Mouse (Mus musculus) forebrain, embryonic 13.5 days (tissue): ENCODE data around the gene Srarp. TPM values are rescaled to one million over a fixed set of nuclear protein-coding genes. Genes with fewer than 3 reads are reported as not detected.

Experiments
- ATAC-seq: fragments of 200-750 bp; cut with Nextera tagmentation; 2 replicates; pipeline ENCODE4 v1.8.0; 2017
- H3K27ac ChIP-seq: fragments of 300-500 bp; sonication (generic); 2 replicates; pipeline ENCODE4 v1.5.1; 2015; ENCODE audit warnings: inconsistent platforms, mild to moderate bottlenecking, moderate library complexity
- H3K27me3 ChIP-seq: fragments of 300-500 bp; sonication (generic); 2 replicates; pipeline ENCODE4 v1.6.1; 2015; ENCODE audit warnings: mild to moderate bottlenecking, inconsistent platforms
- H3K36me3 ChIP-seq: fragments of 300-500 bp; sonication (generic); 2 replicates; pipeline ENCODE4 v1.6.1; 2015; ENCODE audit warnings: mild to moderate bottlenecking, inconsistent platforms; ENCODE audit not compliant: poor library complexity, severe bottlenecking
- H3K4me1 ChIP-seq: fragments of 300-500 bp; sonication (generic); 2 replicates; pipeline ENCODE4 v1.6.1; 2015; ENCODE audit warnings: inconsistent platforms
- H3K4me2 ChIP-seq: fragments of 300-500 bp; sonication (generic); 2 replicates; pipeline ENCODE4 v1.6.1; 2015; ENCODE audit warnings: inconsistent platforms, mild to moderate bottlenecking, moderate library complexity
- H3K4me3 ChIP-seq: fragments of 300-500 bp; sonication (generic); 2 replicates; pipeline ENCODE4 v1.5.1; 2015; ENCODE audit warnings: mild to moderate bottlenecking, inconsistent platforms
- H3K9ac ChIP-seq: fragments of 300-500 bp; sonication (generic); 2 replicates; pipeline ENCODE4 v1.6.1; 2015; ENCODE audit warnings: mild to moderate bottlenecking, inconsistent platforms
- H3K9me3 ChIP-seq: fragments of 300-500 bp; sonication (generic); replicated peaks from 2 replicates; pipeline ENCODE4 v1.6.1; 2016; ENCODE audit warnings: inconsistent platforms
- WGBS: fragments of 180-500 bp; shearing (Covaris S2); methylation state at CpG from one replicate; pipeline ENCODE4 v1.1.7; 2015; 5-methylcytosine and 5-hydroxymethylcytosine counted together
- polyA plus RNA-seq: library from polyadenylated mRNA; unstranded; fragments of >200 nt; fragmentation: Nextera tagmentation; extraction: Ambion mirVana; gene quantifications from 2 replicates; pipeline ENCODE4 v1.2.1, GENCODE M21; 2015

Gene Srarp
- polyA plus RNA-seq, 1 experiment from 2014 or later, result not detected

DNA sequence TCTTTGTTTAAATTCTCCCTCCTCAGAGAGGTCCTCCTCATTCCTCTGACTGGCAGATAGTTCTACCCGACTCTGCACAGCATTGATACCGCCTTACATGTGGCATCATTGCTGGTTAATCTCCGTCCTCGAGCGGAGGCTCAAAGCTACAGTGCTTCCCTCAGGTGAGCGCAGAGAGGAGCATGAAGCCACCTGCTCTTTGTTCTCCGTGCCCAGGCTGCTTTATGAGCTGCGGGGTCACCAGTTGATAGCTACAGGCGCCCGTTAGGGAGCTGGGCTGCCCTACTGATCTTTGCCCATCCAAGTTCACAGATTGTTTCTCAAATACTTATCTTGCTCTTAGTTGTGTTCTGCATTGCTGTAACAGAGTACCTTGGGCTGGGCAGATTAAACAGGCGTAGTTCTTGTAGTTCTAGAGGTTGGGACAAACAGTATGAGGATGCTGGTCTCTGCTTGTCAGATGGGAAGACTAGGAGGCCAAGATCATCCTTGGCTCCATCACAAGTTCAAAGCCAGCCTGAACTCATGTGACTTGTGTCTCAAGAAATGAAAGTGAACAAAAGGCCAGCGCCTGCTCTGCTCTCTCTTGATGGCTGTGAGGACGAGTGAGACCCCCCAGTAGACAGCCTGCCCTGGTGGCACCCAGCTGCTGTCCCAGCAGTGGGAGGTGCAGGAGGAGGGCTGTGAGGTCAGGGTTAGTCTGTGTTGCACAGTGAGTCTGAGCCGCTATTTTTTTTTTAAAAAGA is 20.5 kb upstream of the Srarp start:
- Histone ChIP-seq H3K4me2 (no peak overlapping the region), H3K4me3 (no peak overlapping the region), H3K4me1 (peaks cover 30% of the 10 kb centered on the region), H3K9me3 (no peaks in the 10 kb centered on the region), H3K27me3 (no peaks in the 10 kb centered on the region), H3K9ac (no peak overlapping the region), H3K36me3 (peaks cover 55% of the 10 kb centered on the region), H3K27ac (no peak overlapping the region)
- WGBS, result 94% methylated on average over 14 of the region's 14 CpGs
- ATAC-seq, result no peak

DNA sequence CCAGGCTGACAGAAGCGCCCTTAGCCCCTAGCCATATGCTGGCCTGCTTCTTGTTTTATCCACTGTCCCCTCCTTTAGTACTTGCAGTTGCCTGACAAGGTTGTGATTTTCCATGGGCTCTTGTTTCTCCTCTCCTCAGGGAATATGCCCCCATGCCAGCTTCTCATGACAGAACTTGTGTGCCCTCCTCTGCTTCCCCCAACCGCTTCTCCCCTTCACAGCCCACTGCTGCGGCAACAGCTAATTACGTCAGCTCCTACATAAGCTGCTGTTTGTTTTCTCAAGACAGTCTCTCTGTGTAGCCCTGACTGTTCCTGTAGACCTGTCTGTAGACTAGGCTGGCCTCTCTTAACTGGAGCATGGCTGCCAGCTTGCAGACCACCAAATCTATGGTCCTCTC is 19.6 kb upstream of the Srarp start:
- Histone ChIP-seq H3K4me1 (peaks cover 22% of the 10 kb centered on the region), H3K36me3 (peaks cover 56% of the 10 kb centered on the region), H3K9ac (0 out of 2 replicates have a peak overlapping the region, but pooled peaks have one; percentile 14), H3K4me3 (no peak overlapping the region), H3K27ac (no peak overlapping the region), H3K9me3 (no peaks in the 10 kb centered on the region), H3K4me2 (no peak overlapping the region), H3K27me3 (no peaks in the 10 kb centered on the region)
- 71% methylated on average over 4 of the region's 4 CpGs for WGBS
- no peak for ATAC-seq

DNA sequence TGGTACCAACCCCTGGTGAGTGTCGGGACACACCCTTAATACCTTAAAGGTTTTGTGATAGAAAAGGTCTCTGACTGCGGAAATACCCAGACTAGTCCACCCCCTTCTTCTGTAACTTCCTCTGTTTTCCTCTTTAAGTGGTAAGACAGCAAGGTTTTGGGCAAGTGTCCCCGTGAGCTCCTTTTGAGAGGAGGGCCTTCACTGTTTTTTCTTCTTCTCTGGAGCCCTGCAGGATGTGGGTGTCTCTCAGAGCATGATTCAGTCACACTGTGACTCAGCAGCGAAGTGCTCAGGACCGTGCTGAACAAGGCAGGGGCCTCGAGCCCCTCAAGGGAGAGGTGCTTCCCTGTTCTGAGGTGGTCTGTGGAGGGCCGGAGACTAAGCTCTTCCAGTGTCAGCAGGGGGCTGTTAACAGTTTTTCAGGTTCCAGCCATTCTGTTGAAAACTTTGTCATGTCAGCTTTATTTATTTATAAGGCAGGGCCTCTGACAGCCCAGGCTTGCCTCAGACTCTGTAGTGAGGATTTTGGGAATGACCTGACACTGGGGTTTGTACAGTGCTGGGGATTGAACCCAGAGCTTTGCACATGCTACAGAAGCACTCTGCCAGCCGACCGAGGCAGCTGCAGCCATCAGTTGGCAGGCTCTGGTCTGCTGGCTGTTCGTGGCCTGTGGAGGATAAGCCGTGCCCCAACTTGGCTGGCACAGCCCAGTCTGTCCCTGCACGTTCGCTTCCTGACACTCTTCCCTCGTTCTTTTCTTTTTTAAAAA is 18.9 kb upstream of the Srarp start:
- H3K4me2 ChIP-seq, result no peak overlapping the region
- peaks cover 57% of the 10 kb centered on the region for H3K36me3 ChIP-seq
- WGBS, result 82% methylated on average over 14 of the region's 14 CpGs
- no peaks in the 10 kb centered on the region for H3K9me3 ChIP-seq
- H3K9ac ChIP-seq, result 0 out of 2 replicates have a peak overlapping the region, but pooled peaks have one; percentile 1
- ATAC-seq, result no peak
- H3K4me3 ChIP-seq, result no peak overlapping the region
- no peaks in the 10 kb centered on the region for H3K27me3 ChIP-seq
- H3K27ac ChIP-seq, result no peak overlapping the region
- peaks cover 18% of the 10 kb centered on the region for H3K4me1 ChIP-seq

DNA sequence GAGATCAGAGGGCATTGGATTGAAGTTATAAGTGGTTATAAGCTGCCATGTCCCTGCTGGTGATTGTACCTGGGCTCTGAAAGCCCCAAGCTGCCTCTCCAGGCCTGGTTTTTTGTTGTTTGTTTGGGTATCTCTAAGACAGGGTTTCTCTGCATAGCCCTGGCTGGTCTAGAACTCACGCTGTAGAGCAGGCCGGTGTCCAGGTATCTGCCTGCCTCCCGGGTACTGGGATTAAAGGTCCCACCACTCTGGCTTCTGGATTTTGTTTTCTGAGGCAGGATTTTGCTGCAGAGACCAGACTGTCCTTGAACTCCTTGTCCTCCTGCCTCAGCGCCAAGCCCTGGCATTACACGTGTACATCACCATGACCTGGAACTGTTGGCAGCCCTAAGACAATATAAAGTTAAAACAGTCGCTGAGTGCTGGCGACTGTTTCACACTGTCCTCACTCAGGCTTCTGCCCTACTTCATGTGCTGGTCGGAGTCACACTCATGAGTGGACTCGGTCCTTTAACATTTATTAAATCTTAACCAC is 16.1 kb upstream of the Srarp start:
- H3K4me2 ChIP-seq, result no peak overlapping the region
- H3K4me3 ChIP-seq, result no peak overlapping the region
- H3K36me3 ChIP-seq, result peaks cover 80% of the 10 kb centered on the region
- no peak for ATAC-seq
- H3K4me1 ChIP-seq, result no peaks in the 10 kb centered on the region
- 93% methylated on average over 9 of the region's 9 CpGs for WGBS
- no peaks in the 10 kb centered on the region for H3K27me3 ChIP-seq
- no peak overlapping the region for H3K27ac ChIP-seq
- no peak overlapping the region for H3K9ac ChIP-seq
- no peaks in the 10 kb centered on the region for H3K9me3 ChIP-seq

DNA sequence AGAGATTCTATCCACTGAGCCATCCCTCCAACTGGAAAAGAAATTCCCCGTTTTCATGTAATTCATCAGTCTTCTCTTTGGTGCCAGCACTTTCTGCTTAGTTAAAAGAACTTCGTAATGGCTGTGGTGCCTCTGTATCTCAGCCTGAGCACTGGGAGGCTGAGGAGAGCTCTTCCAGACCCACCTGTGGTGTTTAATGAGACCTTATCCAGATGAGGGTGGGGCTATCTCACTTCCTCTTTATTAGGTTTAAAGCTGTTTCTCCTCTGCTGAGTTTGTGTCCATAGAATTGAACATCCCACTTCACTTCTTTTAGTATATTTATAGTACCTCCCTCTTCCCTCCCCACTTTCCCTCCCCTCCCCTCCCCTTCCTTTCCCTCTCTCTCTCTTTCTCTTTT is 15.3 kb upstream of the Srarp start:
- no peak for ATAC-seq
- H3K4me1 ChIP-seq, result peaks cover 6% of the 10 kb centered on the region; the same call in 1 of the 2 replicates
- H3K27ac ChIP-seq, result no peak overlapping the region
- no peaks in the 10 kb centered on the region for H3K27me3 ChIP-seq
- 89% methylated on average over 2 of the region's 2 CpGs for WGBS
- H3K36me3 ChIP-seq, result peaks cover 83% of the 10 kb centered on the region
- H3K9me3 ChIP-seq, result no peaks in the 10 kb centered on the region
- H3K4me2 ChIP-seq, result no peak overlapping the region
- H3K9ac ChIP-seq, result no peak overlapping the region
- H3K4me3 ChIP-seq, result no peak overlapping the region

DNA sequence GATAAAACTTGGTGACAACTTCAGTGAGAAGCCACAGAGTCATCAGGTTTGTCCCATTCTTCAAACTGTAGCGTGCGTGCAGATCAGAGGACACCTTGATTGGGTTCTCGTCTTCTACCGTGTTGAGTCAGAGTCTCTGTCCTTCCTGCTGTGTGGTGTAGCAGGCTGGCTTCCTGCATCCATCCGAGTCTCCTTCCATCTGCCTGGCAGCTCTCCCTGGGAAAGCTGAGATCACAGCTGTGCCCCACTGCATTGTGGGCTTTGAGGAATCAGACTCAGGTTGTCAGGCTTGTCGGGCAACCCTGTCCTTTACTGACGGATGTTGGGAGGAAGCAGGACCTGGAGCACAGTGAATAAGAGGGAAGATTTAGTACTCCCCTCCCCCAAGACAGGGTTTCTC is 10.3 kb upstream of the Srarp start:
- 79% methylated on average over 7 of the region's 7 CpGs for WGBS

DNA sequence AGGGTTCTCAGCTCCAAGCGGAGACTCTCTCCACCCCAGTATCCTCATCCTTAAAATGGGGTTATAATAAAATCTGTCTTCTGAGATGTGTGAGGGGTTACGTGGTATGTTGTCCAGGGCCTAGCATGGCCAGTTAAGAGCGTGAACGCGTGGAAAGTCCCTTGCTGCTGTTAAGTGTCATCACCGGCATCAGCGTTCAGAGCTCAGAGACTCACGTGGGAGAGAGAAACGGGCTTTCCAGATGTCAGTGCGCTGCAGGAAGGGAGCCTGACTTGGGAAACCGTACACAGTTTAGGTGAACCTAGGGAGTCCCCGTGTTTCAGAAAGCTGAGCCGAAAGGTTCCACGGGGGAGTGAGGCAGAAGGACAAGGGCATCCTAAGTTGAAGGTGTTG is 9.4 kb upstream of the Srarp start:
- 17% methylated on average over 14 of the region's 14 CpGs for WGBS
- no peaks in the 10 kb centered on the region for H3K27me3 ChIP-seq
- H3K9ac ChIP-seq, result peak overlapping the region; percentile 97

More for the DNA sequence above, 10.3 kb upstream of the Srarp start:
- Histone ChIP-seq H3K27me3 (no peaks in the 10 kb centered on the region), H3K36me3 (peaks cover 48% of the 10 kb centered on the region), H3K4me1 (peaks cover 22% of the 10 kb centered on the region), H3K4me2 (peak overlapping the region; percentile 92), H3K4me3 (peak overlapping the region; percentile 98), H3K9ac (peak overlapping the region; percentile 97; the same call in 1 of the 2 replicates), H3K27ac (no peak overlapping the region), H3K9me3 (no peaks in the 10 kb centered on the region)
- ATAC-seq, result no peak

DNA sequence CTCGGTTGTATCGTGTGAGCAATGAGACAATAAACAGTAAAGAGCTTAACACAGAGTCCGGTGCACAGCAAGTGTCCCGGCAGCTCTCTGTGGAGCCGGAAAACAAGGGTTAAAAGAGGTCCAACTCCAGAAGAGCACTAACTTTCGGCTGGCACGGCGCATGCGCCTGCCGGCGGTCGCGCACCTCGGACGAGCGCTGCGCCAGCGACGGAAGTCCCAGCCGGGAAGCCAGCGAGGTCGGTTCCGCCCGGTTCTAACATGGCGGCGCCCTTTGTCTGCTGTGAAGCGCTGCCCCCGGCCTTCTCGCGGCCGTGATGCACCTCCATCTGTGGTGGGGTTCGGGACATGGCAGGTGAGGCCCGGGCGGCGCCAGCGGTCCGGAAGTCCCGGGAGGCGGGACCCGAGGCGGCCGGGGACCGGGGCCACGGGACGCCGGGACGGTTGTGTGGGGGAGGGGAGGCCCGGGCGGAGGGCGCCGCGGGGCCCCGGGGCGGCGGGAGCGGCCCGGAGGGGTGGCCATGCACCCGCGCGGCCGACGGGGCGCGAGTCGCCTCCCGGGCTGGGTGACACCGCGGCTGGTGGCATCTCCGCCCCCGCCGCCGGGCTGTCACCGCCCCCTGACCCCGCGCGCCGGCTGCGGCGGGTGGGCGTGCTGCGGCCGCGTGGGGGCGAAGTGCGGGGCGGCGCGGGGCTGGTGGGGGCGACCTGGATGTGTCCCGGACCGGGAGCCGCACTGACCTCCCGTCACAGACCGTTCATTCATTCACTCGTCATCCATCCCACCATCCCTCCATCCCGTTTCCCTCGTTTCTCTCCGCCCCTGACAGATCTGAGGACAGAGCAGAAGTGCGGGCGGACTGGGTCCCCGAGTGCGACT is 8.8 kb upstream of the Srarp start, which contains the start of gene Zbtb17:
Gene Zbtb17 (plus strand): TSS at position 204 of the 877 bp plus-strand sequence.
- peak within 1 kb of the TSS; percentile 92 for H3K4me2 ChIP-seq
- peak within 1 kb of the TSS; percentile 98 for H3K4me3 ChIP-seq
- ATAC-seq, result peak; percentile 93
- WGBS, result under 1% methylated on average over 48 of the region's 102 CpGs
- peak within 1 kb of the TSS; percentile 97 for H3K9ac ChIP-seq
- H3K9me3 ChIP-seq, result no peaks in the 10 kb centered on the region
- H3K27ac ChIP-seq, result peak within 1 kb of the TSS; percentile 70
- H3K27me3 ChIP-seq, result no peaks in the 10 kb centered on the region
- peaks cover 36% of the 10 kb centered on the region for H3K36me3 ChIP-seq
- peaks cover 22% of the 10 kb centered on the region for H3K4me1 ChIP-seq

More for the DNA sequence above, 9.4 kb upstream of the Srarp start:
- Histone ChIP-seq H3K27ac (0 out of 2 replicates have a peak overlapping the region, but pooled peaks have one; percentile 70), H3K4me1 (peaks cover 22% of the 10 kb centered on the region), H3K4me3 (peak overlapping the region; percentile 98), H3K9me3 (no peaks in the 10 kb centered on the region), H3K4me2 (peak overlapping the region; percentile 92), H3K36me3 (peaks cover 42% of the 10 kb centered on the region)
- ATAC-seq, result no peak

DNA sequence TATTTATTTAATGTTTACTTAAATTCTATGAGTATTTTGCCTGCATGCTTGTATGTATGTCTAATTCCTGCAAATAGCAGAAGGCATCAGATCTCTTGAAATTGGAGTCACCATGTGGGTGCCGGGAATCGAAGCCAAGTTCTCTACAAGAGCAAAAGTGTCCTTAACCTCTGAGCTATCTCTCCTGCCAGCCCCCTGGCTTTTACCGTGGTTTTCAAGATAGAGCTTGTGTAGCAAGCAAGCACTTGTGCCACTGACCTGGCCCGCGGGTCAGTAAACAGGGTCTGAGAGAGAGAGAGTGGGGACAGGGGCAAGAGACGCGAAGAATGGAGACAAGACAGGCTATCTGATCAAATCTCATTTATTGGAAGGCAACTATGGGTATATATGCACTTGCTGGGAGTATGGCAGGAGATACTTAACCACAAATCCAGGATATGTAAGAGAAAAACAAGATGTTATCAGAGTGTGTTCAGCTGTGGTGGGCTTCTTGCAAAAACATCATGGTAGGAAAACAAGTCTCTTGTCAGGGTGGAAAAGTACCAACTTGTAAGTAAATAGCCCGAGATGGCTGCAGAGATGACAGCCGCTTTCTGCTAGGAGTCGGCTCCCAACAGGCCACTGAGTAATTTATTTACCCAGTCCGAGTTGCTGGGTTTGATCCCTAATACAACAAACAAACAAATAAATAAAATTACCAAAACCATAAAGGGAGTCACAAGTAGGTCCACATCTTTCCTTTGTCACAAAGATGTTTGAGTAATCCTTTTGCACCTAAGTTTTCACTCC is 7.9 kb upstream of the Srarp start:
- Histone ChIP-seq H3K9me3 (no peaks in the 10 kb centered on the region), H3K36me3 (peaks cover 28% of the 10 kb centered on the region), H3K27ac (no peak overlapping the region), H3K4me2 (peak overlapping the region; percentile 92), H3K9ac (peak overlapping the region; percentile 97), H3K4me3 (peak overlapping the region; percentile 98), H3K4me1 (peaks cover 22% of the 10 kb centered on the region), H3K27me3 (no peaks in the 10 kb centered on the region)
- ATAC-seq, result no peak
- WGBS, result 48% methylated on average over 11 of the region's 11 CpGs

DNA sequence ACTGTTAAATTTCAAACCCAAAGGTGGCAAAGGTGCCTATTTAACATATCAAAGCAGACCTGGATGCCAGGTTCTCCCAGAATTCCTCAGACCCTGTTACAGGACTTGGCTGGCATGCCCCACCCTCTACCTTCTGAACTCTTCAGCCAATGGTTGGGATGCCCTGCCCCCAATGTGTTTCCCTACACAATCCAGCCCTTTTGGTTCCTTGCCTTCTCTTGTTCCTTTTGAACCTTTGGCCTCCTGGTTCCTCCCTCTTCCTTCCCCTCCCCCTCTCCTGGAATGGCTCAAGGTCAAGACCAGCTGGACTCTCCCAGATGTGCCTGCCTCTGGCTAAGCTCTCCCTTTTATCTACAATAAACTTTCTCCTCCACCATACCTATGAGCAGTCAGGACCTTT is 5.0 kb upstream of the Srarp start:
- Histone ChIP-seq H3K27ac (no peak overlapping the region), H3K4me2 (no peak overlapping the region), H3K9ac (no peak overlapping the region), H3K27me3 (no peaks in the 10 kb centered on the region), H3K36me3 (no peaks in the 10 kb centered on the region), H3K4me3 (no peak overlapping the region), H3K4me1 (peaks cover 12% of the 10 kb centered on the region), H3K9me3 (no peaks in the 10 kb centered on the region)
- ATAC-seq, result no peak
